Mouse (Mus musculus) regulatory T cell (primary cell): ENCODE measurements at regions not wholly inside any gene's neighbourhood (a gene's known extent, or its start where the extent isn't known, plus 50 kb on each side); places are given as distances from the start of the nearest gene placed in this dataset.

Source experiments
- in situ Hi-C: fragments of 300-600 bp; cut with MboI, MseI; formaldehyde crosslinking; loops from one replicate; pipeline ENCODE4 v1.15.1; 2025; ENCODE audit warnings: high pct_unique_total_duplicates

DNA sequence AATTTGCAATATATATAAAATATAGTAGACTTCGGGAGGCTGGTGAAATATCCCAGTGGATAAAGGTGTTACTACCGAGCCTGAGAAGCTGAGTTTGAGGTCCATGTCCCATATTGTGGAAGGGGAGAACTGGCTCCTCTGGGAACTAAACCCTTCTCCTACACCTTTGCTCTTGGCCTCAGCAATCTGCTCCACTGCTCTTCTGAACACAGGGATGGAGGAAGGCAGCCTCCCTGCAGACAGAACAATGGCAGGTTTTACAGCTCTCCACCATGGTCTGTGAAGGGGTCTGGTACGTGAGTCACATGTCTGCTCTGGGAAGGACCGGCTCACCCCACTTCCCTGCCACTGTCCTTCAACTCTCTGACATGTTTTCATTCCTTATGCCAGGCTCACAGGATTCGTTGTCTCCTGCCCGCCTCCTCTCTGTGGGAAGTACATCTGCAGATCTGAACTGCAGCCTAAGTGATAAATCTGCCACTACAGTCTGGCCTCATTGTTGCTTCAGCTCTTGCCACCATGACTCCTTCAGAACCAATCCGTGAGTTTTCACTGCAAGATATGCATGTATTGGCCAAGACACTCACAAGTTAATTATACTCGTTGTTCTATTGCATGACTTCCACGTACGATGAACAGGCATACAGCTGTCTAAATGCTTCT is 220.0 kb upstream of the Gm9767 start:
- in situ Hi-C loops = no loop called here

DNA sequence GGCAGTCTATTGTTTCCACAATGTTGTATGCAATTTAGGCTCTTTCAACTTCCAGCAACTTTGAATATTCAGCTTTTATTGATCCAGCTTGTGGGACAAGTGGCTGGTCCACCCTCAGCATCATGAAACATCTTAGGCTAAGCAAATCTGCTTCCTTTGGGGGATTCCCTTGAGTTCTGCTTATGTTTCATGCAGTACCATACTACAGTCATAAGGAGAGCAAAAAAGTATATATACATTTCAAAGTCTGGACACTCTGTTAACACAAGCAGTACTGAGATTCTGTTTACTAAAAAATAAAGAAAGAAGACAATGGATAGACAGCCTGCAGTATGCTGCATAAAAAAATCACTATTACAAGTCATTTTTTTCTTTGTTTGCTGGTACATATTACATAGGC is 233.7 kb upstream of the Gm9767 start:
- in situ Hi-C loops = no loop called here

DNA sequence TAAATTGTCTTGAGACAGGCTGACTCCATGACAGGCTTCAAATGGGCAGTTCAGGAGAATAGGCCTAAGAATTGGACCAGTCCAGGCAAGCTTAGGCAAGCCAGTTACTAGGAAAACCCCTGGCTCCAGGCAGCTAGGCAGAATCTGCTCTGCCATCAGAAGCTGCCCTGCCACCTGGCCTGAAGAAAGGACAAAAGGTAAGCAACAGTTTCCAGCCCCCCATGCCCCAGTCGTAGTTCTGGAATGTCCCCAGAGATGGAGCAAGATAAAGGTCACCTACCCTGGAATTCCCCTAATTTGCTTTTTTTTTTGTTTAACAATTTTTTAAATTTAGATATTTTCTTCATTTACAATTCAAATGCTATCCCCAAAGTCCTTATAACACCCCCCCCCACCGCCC is 248.8 kb upstream of the Gm9767 start:
- in situ Hi-C loops = no loop called here

DNA sequence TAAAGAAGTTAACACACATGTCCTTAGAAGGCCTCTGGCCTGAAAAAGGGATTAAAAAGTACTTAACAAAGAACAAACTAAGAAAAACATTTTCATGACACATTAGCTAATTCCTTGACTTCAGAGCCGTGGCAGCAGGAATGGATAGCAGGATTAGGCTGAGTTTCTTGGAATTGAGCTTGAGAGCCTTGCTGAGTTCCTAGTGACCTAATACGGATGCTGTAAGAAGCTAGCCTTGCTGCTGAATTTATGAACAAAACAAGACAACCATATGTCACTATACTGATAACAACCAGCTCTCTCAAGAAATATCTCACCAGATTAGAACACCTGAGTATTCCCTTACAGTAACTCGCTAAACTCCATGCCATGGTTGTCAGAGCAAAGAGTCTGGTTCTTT is 268.2 kb upstream of the Smlr1 start:
- in situ Hi-C loops = no loop called here

DNA sequence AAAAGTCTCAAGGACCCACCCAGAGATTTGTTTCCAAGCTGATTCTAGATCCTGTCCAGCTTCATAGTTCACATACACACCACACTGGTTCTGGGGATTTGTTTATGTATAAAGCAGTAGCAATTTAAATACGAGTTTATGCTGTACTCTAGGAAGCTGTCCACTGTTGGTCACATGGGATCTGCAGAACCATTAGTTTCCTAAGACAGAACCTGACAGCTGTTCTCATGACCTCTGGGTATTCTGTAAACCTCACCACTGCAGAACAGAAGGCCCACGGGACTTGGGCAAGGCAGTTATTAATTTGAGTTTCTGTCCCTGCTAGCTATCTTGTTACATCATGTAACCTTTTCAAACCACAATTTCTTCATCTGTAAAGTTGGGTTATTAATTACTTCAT is 265.4 kb upstream of the Smlr1 start:
- in situ Hi-C loops = no loop called here

DNA sequence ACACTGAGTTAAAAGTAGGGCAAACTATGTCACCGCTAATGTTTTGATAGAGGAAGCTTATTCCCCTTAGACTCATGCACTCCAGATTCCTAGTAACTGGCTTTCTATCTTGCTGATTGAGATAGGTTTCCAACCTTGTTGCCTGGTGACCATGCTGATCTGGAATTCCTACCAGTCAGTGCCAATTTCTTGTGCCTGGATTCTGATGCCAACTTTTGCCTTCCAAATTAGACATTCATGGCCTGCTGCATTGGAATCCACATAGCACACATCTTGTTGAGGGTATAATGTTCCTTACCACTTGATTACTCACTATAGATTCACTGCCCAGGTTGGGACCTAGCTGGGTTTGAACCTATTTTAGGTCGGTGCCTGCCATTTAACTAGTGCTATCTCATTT is 262.8 kb upstream of the Smlr1 start:
- in situ Hi-C loops = no loop called here

DNA sequence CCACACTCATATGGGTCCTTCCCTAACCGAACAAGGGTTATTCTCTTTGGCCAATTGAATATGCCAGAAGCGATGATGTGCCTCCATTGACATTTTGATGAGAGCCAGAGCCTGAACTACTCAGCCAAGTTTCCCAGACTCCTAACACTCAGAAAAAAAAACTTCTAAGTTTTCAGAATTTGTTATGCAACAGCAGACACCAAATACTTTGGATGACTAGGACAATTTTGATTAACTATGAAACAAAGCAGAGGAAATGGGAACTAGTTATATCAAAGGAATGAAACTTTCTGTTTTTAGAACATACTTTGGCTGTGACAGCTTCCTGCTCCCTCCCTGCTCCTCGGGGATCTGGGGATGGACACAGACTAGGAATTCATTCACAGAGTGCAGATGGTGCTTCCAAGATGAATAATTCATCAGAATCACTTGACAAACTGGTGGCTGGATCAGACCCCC is 254.3 kb upstream of the Smlr1 start:
- in situ Hi-C loops = no loop called here

DNA sequence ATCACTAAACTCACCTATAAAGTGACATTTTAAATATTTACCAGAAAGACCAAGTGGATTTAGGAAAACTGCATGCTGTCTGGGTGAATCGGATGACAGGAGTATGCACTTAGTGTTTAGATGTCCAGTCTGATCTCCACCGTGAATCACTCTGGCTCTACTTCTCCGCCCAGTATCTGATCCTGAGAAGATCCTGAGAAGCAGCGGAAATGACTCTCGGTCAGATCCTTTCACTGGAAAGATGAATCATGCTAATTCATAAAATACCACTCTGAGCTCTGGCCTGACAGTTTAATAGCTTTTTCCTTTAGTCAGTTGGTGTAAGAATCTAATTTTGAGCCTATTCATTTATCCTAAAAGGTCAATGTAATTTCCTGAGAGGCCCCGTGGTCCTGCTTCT is 252.6 kb upstream of the Smlr1 start:
- in situ Hi-C loops = no loop called here

DNA sequence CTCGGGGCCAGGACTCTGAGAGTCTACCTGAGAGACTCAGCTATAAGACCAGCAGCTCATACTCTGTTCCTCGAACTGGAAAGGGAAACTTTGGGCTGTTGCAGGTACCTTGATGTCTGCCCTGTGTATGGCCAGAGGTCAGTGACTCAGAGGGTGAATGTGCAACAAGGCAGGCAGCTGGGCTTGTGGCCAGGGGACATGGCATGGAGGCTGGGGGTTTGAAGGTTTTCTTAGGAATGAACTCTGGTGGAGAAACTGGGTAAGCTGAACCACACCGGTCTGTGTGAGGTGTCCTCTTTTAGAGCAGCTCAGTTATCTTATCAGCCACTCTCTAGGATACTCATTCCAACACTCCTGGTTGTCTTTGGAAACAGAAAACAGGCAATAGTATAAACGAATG is 251.9 kb upstream of the Smlr1 start:
- in situ Hi-C loops = no loop called here

DNA sequence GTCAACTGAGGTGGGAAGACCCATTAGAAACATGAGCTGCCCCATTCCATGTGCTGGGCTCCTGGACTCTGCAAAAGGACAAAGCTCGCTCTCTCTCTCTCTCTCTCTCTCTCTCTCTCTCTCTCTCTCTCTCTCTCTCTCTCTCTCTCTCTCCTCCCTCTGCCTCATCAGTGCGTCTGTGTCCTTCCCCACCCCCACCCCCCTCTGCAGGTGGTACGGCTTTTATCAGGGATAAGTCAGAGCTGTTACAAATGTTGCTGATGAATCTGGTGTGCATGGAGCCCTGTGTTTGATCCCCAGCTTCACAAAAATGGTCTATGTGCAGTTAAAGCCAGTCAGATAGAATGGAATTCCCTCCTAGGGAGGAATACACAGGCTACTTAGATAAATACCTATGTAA is 247.8 kb upstream of the Smlr1 start:
- in situ Hi-C loops = no loop called here

DNA sequence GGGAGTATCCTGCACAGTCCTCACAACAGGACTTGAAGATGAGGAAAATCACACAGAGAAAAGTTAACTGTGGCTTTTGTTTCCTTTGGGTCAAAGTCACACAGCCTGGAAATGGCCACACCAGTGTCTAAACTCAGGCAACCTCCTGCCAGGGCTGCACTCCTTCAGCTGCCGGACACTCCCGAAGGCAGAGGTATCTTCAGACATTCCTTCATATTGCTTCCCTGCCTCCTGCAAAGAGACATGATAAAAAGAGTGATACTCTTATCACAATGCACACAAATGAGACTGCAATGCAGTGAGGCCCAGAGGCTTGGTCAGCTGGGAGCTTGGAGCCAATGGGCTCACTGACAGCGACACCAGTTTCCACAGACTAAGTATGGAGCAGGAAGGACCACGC is 243.4 kb upstream of the Smlr1 start:
- in situ Hi-C loops = no loop called here

DNA sequence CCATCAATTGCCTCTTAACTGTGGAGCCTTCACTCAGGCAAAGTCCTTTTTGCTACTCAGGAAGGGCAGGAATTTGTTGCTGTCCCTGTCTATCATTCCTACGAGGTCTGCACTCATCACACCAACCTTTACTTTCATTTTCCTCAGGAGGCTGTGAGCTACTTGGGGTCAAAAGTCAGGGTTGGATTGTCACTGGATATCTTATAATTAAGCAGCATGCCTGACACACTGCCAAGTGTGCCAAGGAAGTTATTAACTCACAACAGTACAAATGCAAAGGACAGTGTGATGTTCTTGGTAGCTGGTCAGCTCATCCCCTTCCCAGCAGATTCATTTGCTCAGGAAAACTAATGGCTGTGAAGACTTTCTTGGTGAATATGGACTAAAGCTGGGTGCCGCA is 241.7 kb upstream of the Smlr1 start:
- in situ Hi-C loops = no loop called here

DNA sequence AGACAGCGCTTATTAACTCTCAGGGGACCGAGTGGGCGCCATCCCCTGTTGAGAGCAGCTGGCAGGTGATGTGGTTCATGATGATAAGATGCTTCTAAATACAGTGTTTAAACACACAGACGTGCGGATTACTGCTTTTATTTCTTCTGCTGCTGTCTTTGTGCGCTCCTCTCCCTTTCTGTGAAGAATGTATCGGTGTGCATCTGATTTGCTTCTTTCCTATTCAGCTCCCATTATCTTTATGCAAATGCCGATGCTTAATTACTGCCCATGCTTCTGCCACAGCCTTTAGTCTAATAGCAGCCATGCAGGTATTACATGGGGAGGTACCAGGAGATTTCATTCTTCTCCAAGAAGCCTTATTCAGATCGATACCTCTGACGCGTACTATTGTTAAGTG is 240.6 kb upstream of the Smlr1 start:
- in situ Hi-C loops = no loop called here

DNA sequence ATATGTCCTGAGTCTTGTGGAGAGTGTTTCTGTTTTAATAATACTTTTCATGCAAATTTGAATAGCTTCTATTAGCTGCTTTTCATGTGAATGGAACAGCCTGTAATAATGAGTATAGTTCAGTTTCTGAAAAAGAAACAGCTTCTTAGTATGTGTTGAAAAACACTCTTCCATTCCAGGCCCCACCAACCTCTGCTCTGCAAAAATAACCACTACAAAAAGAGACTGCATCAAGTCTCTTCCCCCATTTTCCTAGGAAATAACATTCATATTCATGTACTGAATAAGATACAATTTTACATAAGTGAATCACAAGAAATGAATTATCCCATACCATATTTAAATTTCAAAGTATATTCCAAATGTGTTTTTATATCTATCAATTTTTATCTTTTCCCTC is 234.0 kb upstream of the Smlr1 start:
- in situ Hi-C loops = no loop called here

DNA sequence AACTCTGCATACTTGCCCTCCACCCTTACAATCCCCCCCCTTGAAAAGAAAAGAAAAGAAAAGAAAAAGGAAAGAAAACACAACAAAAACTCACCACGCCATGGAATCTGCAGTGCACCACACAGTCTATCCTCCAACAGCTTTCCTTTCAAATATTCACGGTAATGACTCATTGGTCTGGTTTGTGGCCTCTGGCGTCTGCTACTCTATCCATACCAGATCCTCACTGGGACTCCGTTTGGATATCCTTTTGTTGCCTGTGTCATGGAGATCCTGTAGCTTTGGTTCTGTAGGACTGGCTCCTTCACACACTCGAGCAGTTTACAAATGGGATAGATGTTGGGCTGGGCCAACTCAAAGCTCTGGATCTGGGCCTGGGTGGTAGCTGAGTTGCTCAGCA is 232.4 kb upstream of the Smlr1 start:
- in situ Hi-C loops = no loop called here

DNA sequence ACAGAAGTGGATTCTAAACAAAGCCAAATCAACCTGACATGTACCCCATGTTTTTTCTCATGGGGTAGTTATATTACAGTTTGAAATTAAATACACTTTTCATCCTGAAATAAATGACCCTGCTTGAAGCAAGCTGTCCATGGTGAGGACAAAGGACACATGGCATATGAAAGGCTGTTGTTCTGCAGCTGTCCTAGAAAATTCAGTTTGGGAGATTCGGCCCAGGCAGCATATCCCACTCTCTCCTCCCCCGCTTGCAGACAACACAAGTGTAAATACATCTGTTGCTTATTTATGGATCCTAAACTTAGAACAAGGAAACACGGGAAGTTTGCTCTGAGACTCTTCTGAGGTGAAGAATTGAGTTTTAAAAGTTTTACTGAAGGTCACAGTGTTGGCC is 218.2 kb upstream of the Smlr1 start:
- in situ Hi-C loops = no loop called here

DNA sequence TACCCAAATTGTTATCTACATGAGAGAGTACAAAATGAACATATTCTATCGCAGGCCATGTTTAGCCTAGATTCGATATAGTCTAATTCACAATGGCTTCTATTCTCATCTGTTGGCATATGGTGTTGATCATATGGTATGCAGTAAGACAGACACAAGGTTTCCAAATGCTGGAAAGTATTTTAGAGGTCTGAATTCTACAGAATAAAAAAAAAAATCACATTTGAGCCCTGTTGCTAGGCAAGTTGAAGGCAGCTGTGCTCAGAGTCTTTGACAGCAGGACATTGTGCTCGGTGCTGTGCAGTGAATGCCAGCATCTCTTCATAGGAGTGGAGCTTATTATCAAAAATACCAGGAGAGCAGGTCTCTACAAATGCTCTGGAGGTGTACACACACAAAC is 206.6 kb upstream of the Smlr1 start:
- in situ Hi-C loops = no loop called here

DNA sequence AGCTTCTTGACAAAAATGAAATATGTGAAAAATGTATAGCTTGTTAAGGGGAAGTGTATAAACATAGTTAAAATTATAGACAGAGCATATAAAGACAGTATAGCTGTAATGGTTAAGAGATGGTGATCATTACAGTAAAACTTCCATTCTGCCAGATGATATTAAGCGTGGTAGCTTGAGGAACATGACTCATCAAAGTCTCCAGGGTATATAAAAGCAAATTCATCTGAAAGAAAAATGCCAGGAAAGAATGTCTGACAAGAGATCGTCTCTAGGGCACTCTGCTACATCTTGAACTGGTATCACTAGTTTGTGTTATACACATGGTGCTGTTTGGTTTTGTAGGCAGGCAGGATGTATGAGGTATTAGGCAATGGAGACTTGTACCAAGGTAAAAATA is 204.9 kb upstream of the Smlr1 start:
- in situ Hi-C loops = no loop called here

DNA sequence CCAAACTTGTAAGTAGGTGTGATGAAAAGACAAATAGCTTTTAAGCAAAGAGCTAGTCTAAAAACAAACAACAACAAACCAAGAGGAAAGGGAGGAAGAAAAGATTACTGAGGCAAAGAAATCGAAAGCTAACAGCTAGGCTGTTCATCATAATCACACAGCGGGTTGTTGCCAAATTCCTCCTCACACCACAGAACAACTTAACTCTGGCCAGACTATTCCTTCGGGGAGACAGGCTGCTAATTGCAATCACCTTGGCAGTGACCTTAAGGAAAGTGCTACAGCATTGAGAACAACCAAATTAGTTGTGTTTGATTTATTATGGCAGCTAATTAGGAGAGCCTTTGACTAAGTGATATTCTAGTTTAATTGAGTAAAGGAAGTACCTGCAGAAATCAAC is 194.4 kb upstream of the Smlr1 start:
- in situ Hi-C loops = no loop called here

DNA sequence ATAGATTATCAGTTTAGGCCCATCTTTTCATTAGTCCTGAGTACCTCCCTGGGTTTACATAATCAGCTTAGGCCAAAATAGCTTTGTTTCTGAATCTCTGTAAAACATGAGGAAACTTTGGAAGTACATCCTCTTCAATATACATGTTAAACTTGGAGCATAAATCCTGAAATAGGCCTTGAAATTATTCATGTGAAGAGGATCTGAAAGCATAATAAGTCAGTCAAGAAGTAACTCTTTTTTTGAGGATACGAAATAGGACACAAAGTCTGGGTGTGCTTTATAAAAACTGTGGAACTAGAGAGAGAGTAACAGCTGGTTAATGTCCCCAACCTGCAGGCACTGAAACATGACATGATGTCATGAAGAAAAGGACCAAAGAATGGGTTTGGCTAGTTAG is 187.9 kb upstream of the Smlr1 start:
- in situ Hi-C loops = no loop called here

DNA sequence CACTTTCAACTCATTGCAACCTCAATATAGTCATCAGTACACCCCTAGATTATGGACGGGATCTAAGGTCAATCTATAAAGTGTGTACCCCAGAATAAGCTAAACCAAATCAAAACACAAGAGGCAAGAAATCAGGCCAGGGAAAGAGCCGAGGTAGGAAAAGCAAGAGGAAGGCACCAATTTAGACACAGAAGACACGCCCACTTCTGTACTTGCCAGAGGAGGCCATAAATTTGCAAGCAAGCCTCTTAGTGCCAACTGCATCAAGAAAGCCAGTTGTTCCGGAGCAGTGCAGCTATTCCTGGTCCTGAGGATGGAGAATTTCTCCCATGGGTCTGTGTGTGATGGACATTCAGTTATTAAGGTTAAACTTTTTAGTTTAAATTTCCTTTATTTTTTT is 179.7 kb upstream of the Smlr1 start:
- in situ Hi-C loops = no loop called here

DNA sequence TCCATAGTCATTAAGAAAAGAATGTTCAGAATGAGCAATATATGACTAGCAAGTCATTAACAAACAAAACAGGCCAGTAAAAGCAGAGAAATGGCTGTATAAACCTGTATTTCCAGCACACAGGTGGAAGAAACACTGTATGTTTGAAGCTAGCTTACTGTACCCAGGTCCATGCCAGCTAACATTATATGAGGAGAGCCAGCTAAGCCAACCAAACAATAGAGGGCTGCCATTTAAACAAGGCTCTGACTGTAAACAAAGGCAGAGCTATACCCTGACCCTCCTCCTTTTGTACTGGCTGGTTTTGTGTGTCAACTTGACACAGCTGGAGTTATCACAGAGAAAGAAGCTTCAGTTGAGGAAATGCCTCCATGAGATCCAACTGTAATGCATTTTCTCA is 178.6 kb upstream of the Smlr1 start:
- in situ Hi-C loops = no loop called here

DNA sequence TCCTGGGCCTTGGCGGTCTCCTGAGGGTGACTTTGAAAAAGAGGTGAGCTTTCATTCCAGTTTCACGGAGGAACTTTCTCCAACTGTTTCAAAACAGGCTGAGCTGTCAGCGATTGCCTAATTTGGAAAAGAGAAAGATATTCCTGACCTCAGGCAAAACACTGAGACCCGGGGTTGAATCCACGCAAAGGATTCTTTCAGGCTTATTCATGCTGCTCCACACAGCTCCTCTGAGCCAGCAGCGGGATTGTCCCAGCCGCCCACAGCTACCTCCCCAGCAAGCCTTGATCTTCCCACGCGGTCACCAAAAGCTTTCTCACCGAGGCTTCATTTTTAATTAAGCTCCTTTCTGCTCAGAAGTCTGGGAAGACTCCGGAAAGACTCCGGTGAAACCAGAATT is 178.0 kb upstream of the Smlr1 start:
- in situ Hi-C loops = no loop called here

DNA sequence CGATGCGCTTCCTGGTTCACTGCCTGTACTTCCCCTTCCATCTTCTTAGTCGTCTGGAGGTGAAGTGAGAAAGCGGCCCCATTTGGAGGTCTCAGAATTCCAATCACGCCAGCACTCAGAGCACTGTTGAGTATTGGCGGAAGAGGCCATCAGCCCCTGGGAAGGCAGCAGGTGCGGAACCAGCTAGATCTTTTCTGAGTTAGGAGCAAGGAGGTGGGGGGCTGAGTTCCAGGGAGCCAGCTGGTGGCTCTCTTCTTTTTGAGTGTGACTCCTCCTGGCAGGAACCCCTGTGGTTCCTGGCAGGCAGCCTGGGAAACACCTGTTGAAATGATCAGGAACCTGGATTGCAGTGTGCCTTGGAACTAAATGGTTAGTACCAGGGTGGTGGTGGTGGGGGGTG is 171.9 kb upstream of the Smlr1 start:
- in situ Hi-C loops = no loop called here
